Mouse (Mus musculus): ENCODE measurements around the gene Cpm. TPM values are rescaled to one million over a fixed set of nuclear protein-coding genes. Genes with fewer than 3 reads are reported as not detected.
"Not testable (repeated sequence)": the region's sequence is repeated elsewhere in the genome, so short reads cannot be mapped to it uniquely, and the experiment has no call there.

Cpm gene
- total RNA-seq (2021) = 10 to 100 TPM in 1 of 2 experiments, 1 to 10 TPM in 1; 8.6 to 10.7 TPM
- long read RNA-seq, partial matches to known transcripts = 5 of 34 reads
- long read RNA-seq, other reads (novel, unspliced or antisense) = 28 of 34 reads

- DNase-seq (ENCODE audit: low spot score in 2 of 2) = peak; percentile 26 to 46
Observed at GRCm38 (mm10) chr10:117629169-117629971, at the start of gene Cpm. TSS of gene Cpm (plus strand) at chr10:117629500.

- no peak for DNase-seq (ENCODE audit: low spot score in 2 of 2)
Observed at GRCm38 (mm10) chr10:117579771-117580284, 49.5 kb upstream of the Cpm start.

GRCm38 (mm10) chr10:117580405-117580804, 48.9 kb upstream of the Cpm start:
- no peak for DNase-seq (ENCODE audit: low spot score in 2 of 2)

- DNase-seq (ENCODE audit: low spot score in 2 of 2) = no peak
Observed at GRCm38 (mm10) chr10:117581007-117581752, 48.1 kb upstream of the Cpm start.

- no peak for DNase-seq (ENCODE audit: low spot score in 2 of 2)
Observed at GRCm38 (mm10) chr10:117581753-117582062, 47.6 kb upstream of the Cpm start.

- no peak for DNase-seq (ENCODE audit: low spot score in 2 of 2)
Observed at GRCm38 (mm10) chr10:117583155-117584061, 45.9 kb upstream of the Cpm start.

GRCm38 (mm10) chr10:117584102-117584501, 45.2 kb upstream of the Cpm start:
- DNase-seq (ENCODE audit: low spot score in 2 of 2) = no peak

GRCm38 (mm10) chr10:117584566-117585515, 44.5 kb upstream of the Cpm start:
- no peak for DNase-seq (ENCODE audit: low spot score in 2 of 2)

GRCm38 (mm10) chr10:117585600-117586299, 43.5 kb upstream of the Cpm start:
- no peak for DNase-seq (ENCODE audit: low spot score in 2 of 2)

- peak in 1 of 2 experiments; percentile 6 for DNase-seq (ENCODE audit: low spot score in 2 of 2)
Observed at GRCm38 (mm10) chr10:117586859-117587258, 42.4 kb upstream of the Cpm start.

GRCm38 (mm10) chr10:117587335-117587734, 42.0 kb upstream of the Cpm start:
- peak in 1 of 2 experiments; percentile 9 for DNase-seq (ENCODE audit: low spot score in 2 of 2)

GRCm38 (mm10) chr10:117588416-117589143, 40.7 kb upstream of the Cpm start:
- not testable (repeated sequence) for DNase-seq (ENCODE audit: low spot score in 2 of 2)

GRCm38 (mm10) chr10:117589144-117589940, 40.0 kb upstream of the Cpm start:
- no peak for DNase-seq (ENCODE audit: low spot score in 2 of 2)

- no peak for DNase-seq (ENCODE audit: low spot score in 2 of 2)
Observed at GRCm38 (mm10) chr10:117590331-117591301, 38.7 kb upstream of the Cpm start.

GRCm38 (mm10) chr10:117591766-117592165, 37.5 kb upstream of the Cpm start:
- no peak for DNase-seq (ENCODE audit: low spot score in 2 of 2)

- no peak for DNase-seq (ENCODE audit: low spot score in 2 of 2)
Observed at GRCm38 (mm10) chr10:117592306-117593040, 36.8 kb upstream of the Cpm start.

All from layer of hippocampus, adult 18-20 months (tissue).